Mouse (Mus musculus): Measurements from ENCODE around the gene Zdhhc14. TPM values are rescaled to one million over a fixed set of nuclear protein-coding genes. Genes with fewer than 3 reads are reported as not detected.

The Zdhhc14 gene
- total RNA-seq, 2 experiments from 2014 or later, result 4.4 to 5.7 TPM

- no peak for DNase-seq
Observed at GRCm38 (mm10) chr17:5785238-5785637, 292.9 kb downstream of the Zdhhc14 start.

- DNase-seq, result no peak
Observed at GRCm38 (mm10) chr17:5792164-5792791, 299.9 kb downstream of the Zdhhc14 start.

- no peak for DNase-seq
Observed at GRCm38 (mm10) chr17:5793593-5793992, 301.2 kb downstream of the Zdhhc14 start.

GRCm38 (mm10) chr17:5794276-5794675, 301.9 kb downstream of the Zdhhc14 start:
- peak; percentile 26 to 41 for DNase-seq

- no peak for DNase-seq
Observed at GRCm38 (mm10) chr17:5795369-5795768, 303.0 kb downstream of the Zdhhc14 start.

GRCm38 (mm10) chr17:5795878-5796277, 303.5 kb downstream of the Zdhhc14 start:
- DNase-seq, result peak; percentile 70 to 83

GRCm38 (mm10) chr17:5797124-5797760, 304.9 kb downstream of the Zdhhc14 start:
- DNase-seq, result peak; percentile 71 to 78

GRCm38 (mm10) chr17:5798221-5798801, 306.0 kb downstream of the Zdhhc14 start:
- no peak for DNase-seq

GRCm38 (mm10) chr17:5798900-5799299, 306.5 kb downstream of the Zdhhc14 start:
- DNase-seq, result no peak

GRCm38 (mm10) chr17:5799396-5800021, 307.2 kb downstream of the Zdhhc14 start:
- no peak for DNase-seq

GRCm38 (mm10) chr17:5800254-5800653, 307.9 kb downstream of the Zdhhc14 start:
- no peak for DNase-seq

GRCm38 (mm10) chr17:5800824-5801560, 308.6 kb downstream of the Zdhhc14 start:
- no peak for DNase-seq

- no peak for DNase-seq
Observed at GRCm38 (mm10) chr17:5801761-5802655, 309.7 kb downstream of the Zdhhc14 start.

GRCm38 (mm10) chr17:5802656-5802955, 310.2 kb downstream of the Zdhhc14 start:
- DNase-seq, result no peak

Other genes starting within 250 kb of the Zdhhc14 start
- gene Ldhal6b, start 73.8 kb upstream of the Zdhhc14 start, total RNA-seq (2021), result under 1 TPM; 0.82 to 0.89 TPM
- 100 to 1,000 TPM; 116 to 122 TPM for gene Tmem242, start 52.3 kb upstream of the Zdhhc14 start, total RNA-seq (2021)